Mouse (Mus musculus) liver, embryonic 12.5 days (tissue): ENCODE data around the gene Spint5. TPM values are rescaled to one million over a fixed set of nuclear protein-coding genes. Genes with fewer than 3 reads are reported as not detected.
"Not testable (repeated sequence)": the region's sequence is repeated elsewhere in the genome, so short reads cannot be mapped to it uniquely, and the experiment has no call there.

Experiments used
- ATAC-seq: fragments of 200-750 bp; cut with Nextera tagmentation; 2 replicates; pipeline ENCODE4 v1.8.0; 2017; ENCODE audit warnings: moderate number of reproducible peaks, mild to moderate bottlenecking, moderate library complexity
- H3K27ac ChIP-seq: fragments of 300-500 bp; sonication (generic); 2 replicates; pipeline ENCODE4 v1.5.1; 2016; ENCODE audit warnings: mild to moderate bottlenecking
- H3K27me3 ChIP-seq: fragments of 300-500 bp; sonication (generic); replicated peaks from 2 replicates; pipeline ENCODE4 v1.6.1; 2016; ENCODE audit warnings: mild to moderate bottlenecking, moderate library complexity
- H3K36me3 ChIP-seq: fragments of 300-500 bp; sonication (generic); 2 replicates; pipeline ENCODE4 v1.6.1; 2016; ENCODE audit warnings: mild to moderate bottlenecking, moderate library complexity
- H3K4me1 ChIP-seq: fragments of 300-500 bp; sonication (generic); 2 replicates; pipeline ENCODE4 v1.6.1; 2016
- H3K4me2 ChIP-seq: fragments of 300-500 bp; sonication (generic); 2 replicates; pipeline ENCODE4 v1.6.1; 2016; ENCODE audit warnings: mild to moderate bottlenecking, moderate library complexity
- H3K4me3 ChIP-seq: fragments of 300-500 bp; sonication (generic); 2 replicates; pipeline ENCODE4 v1.5.1; 2016; ENCODE audit warnings: mild to moderate bottlenecking, moderate library complexity
- H3K9ac ChIP-seq: fragments of 300-500 bp; sonication (generic); 2 replicates; pipeline ENCODE4 v1.6.1; 2016; ENCODE audit warnings: mild to moderate bottlenecking, moderate library complexity
- H3K9me3 ChIP-seq: fragments of 300-500 bp; sonication (generic); replicated peaks from 2 replicates; pipeline ENCODE4 v1.6.1; 2016; ENCODE audit warnings: mild to moderate bottlenecking, moderate library complexity
- WGBS: fragments of 180-500 bp; shearing (Covaris S2); methylation state at CpG from one replicate; pipeline ENCODE4 v1.1.7; 2016; ENCODE audit not compliant: insufficient replicate concordance; 5-methylcytosine and 5-hydroxymethylcytosine counted together
- polyA plus RNA-seq: library from polyadenylated mRNA; unstranded; fragments of >200 nt; fragmentation: Nextera tagmentation; extraction: Ambion mirVana; gene quantifications from 2 replicates; pipeline ENCODE4 v1.2.1, GENCODE M21; 2016

The Spint5 gene
- polyA plus RNA-seq, 1 experiment from 2014 or later = not detected

DNA sequence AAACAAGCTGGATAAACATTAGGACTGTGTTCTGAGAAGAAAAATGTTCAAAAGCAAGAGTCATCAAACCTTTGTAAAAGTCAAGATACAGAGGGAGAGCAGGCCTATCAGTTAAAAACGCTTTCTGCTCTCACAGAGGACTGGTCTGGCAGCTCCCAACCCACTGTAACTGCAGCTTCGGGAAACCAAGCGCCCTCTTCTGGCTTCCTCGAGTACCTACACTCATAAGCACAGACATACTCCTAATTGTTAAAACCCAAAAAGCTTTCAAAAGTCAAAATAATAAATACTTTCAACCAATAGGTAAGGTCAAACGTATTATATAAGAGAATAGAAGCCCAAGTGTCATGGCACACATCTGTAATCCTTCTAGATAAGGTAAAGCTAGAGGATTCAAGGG, 10.9 kb upstream of the Spint5 start:
- H3K27ac ChIP-seq = no peak overlapping the region
- 53% methylated on average over 5 of the region's 5 CpGs for WGBS
- no peak for ATAC-seq

GRCm38 (mm10) chr2:164705328-164705727, 9.8 kb upstream of the Spint5 start:
- Histone ChIP-seq H3K4me2 (no peak overlapping the region), H3K27ac (no peak overlapping the region), H3K9me3 (no peaks in the 10 kb centered on the region), H3K27me3 (no peaks in the 10 kb centered on the region; the same call in 1 of the 2 replicates), H3K4me1 (no peaks in the 10 kb centered on the region), H3K36me3 (no peaks in the 10 kb centered on the region), H3K9ac (no peak overlapping the region), H3K4me3 (no peak overlapping the region)
- WGBS = 75% methylated on average over 6 of the region's 6 CpGs
- no peak for ATAC-seq

More for the DNA sequence above, 10.9 kb upstream of the Spint5 start:
- Histone ChIP-seq H3K36me3 (no peaks in the 10 kb centered on the region), H3K4me1 (no peaks in the 10 kb centered on the region), H3K4me3 (no peak overlapping the region), H3K4me2 (no peak overlapping the region), H3K27me3 (no peaks in the 10 kb centered on the region), H3K9ac (no peak overlapping the region), H3K9me3 (no peaks in the 10 kb centered on the region)

GRCm38 (mm10) chr2:164705991-164706390, 9.1 kb upstream of the Spint5 start:
- Histone ChIP-seq H3K36me3 (no peaks in the 10 kb centered on the region), H3K9me3 (no peaks in the 10 kb centered on the region), H3K9ac (no peak overlapping the region), H3K27ac (no peak overlapping the region), H3K4me3 (no peak overlapping the region), H3K27me3 (no peaks in the 10 kb centered on the region; the same call in 1 of the 2 replicates), H3K4me1 (no peaks in the 10 kb centered on the region), H3K4me2 (no peak overlapping the region)
- 77% methylated on average over 14 of the region's 14 CpGs for WGBS
- ATAC-seq = no peak

- H3K9me3 ChIP-seq, H3K4me2 ChIP-seq, H3K36me3 ChIP-seq, H3K27me3 ChIP-seq, H3K4me3 ChIP-seq, ATAC-seq, H3K27ac ChIP-seq, H3K9ac ChIP-seq, H3K4me1 ChIP-seq: not testable (repeated sequence)
- 76% methylated on average over 23 of the region's 23 CpGs for WGBS
Measured at GRCm38 (mm10) chr2:164716194-164716786, 1.2 kb downstream of the Spint5 start.

DNA sequence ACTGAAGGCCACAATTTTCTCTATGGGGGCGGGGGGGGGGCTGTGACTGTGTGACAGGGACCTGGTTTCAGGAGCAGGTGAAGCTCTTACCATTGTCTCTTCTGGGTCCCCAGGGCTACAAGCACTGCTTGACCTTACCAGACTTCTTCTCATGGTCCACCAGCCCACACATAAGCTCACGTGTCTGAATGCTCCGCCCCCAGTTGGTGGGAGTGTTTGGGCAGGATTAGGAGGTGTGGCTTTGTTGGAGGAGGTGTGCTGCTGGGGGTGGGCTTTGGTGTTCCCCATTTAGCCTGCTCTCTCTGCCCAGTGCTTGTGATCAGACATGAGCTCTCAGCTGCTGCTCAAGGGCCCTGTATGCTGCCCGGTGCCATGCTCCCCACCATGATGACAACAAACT, 8.2 kb downstream of the Spint5 start:
- Histone ChIP-seq H3K36me3 (no peaks in the 10 kb centered on the region), H3K9ac (no peak overlapping the region), H3K4me2 (no peak overlapping the region), H3K27ac (no peak overlapping the region), H3K9me3 (no peaks in the 10 kb centered on the region), H3K4me3 (no peak overlapping the region), H3K27me3 (0 out of 2 replicates have a peak, but pooled peaks cover 6% of the 10 kb centered on the region), H3K4me1 (no peaks in the 10 kb centered on the region)
- ATAC-seq = no peak
- 40% methylated on average over 4 of the region's 4 CpGs for WGBS

GRCm38 (mm10) chr2:164725895-164726619, 11.0 kb downstream of the Spint5 start:
- Histone ChIP-seq H3K9me3 (no peaks in the 10 kb centered on the region), H3K4me1 (no peaks in the 10 kb centered on the region), H3K9ac (no peak overlapping the region), H3K4me2 (no peak overlapping the region), H3K27me3 (0 out of 2 replicates have a peak, but pooled peaks cover 6% of the 10 kb centered on the region), H3K27ac (no peak overlapping the region), H3K36me3 (no peaks in the 10 kb centered on the region), H3K4me3 (no peak overlapping the region)
- peak; percentile 65; the same call in 1 of the 2 replicates for ATAC-seq
- 16% methylated on average over 6 of the region's 6 CpGs for WGBS

DNA sequence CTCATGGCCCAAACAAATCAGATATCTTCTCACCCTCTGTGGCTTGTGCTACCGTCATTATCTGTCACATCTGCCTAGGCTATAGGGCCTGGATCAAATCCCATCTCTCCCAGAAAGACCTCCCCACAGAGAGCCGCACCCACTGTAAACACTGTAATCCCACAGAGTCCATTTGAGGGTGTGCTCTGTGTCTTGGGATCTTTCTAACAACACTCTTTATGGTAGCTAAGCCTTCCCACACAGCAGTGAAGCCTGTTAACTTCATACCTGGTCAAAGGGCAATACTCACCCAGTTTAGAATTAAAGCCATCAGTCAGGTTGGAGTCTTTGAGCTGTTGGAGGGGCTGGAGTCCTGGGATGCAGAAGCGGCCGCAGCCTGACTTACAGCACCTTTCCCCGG, 16.6 kb downstream of the Spint5 start:
- Histone ChIP-seq H3K4me3 (no peak overlapping the region), H3K27ac (no peak overlapping the region), H3K27me3 (peaks cover 21% of the 10 kb centered on the region; the same call in 1 of the 2 replicates), H3K4me1 (no peaks in the 10 kb centered on the region; the same call in 1 of the 2 replicates), H3K9me3 (no peaks in the 10 kb centered on the region), H3K36me3 (no peaks in the 10 kb centered on the region), H3K4me2 (no peak overlapping the region), H3K9ac (no peak overlapping the region)
- ATAC-seq = no peak
- 59% methylated on average over 5 of the region's 5 CpGs for WGBS

DNA sequence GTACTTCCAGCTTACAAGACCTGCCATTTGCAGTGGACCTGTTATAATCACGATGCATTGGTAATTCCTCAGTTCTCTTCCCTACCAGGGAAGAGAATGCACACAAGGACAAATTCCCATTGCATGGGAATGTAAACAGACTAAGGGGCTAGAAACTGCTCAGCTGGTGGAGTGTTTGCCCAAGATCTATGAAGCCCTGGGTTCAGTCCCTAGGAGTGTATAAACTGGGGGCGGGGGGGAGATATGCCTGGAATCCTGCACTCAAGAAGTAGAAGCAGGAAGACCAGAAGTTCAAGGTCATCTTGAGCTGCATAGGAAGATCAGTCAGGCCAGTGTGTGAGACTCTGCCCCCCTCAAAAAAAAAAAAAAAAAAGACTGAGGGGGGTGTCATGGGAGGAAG, 18.2 kb downstream of the Spint5 start:
- WGBS = 59% methylated on average over 2 of the region's 2 CpGs
- Histone ChIP-seq H3K9ac (no peak overlapping the region), H3K9me3 (no peaks in the 10 kb centered on the region), H3K4me3 (no peak overlapping the region), H3K36me3 (no peaks in the 10 kb centered on the region), H3K27me3 (peaks cover 26% of the 10 kb centered on the region), H3K4me2 (no peak overlapping the region), H3K27ac (no peak overlapping the region), H3K4me1 (no peaks in the 10 kb centered on the region; the same call in 1 of the 2 replicates)
- ATAC-seq = no peak

DNA sequence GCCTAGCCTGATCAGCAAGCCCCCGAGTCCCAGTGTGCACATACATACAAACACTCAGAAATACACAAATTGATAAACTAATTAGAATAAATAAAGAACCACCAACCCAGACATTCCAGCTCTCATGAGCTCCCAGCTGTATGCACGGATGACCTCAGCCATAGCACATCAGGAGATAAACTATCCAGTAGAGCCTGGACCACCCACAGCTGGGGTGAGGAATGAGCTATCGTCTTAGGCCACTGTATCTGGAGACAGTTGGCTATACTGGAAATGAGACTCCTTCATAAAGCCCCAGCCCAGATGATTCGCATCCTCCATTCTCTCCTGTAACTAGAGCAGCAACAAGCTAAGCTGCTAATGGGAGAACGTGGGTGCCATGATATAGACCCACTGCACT, 19.7 kb downstream of the Spint5 start:
- ATAC-seq = no peak
- Histone ChIP-seq H3K27me3 (peaks cover 26% of the 10 kb centered on the region), H3K9me3 (no peaks in the 10 kb centered on the region), H3K27ac (no peak overlapping the region), H3K9ac (no peak overlapping the region), H3K4me2 (no peak overlapping the region), H3K4me3 (no peak overlapping the region), H3K4me1 (no peaks in the 10 kb centered on the region; the same call in 1 of the 2 replicates), H3K36me3 (no peaks in the 10 kb centered on the region)
- WGBS = 69% methylated on average over 5 of the region's 5 CpGs

DNA sequence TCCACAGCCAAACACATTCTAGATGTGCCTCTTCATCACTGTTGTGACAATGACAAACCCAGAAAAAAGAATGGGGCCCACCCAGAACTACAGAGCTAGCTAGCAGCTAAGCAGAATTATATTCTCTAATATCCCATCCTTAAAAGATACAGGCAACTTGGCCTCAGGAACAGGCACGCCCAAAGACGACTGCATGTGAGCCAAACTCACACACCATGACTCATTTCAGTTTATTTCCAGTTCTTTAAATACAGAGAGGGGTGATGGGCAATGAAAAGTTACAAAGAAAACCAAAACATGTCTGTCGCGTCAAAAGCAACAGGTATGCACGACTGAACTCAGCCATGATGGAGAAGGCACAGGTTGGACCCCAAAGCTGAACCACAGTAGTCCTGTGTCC, 20.3 kb downstream of the Spint5 start:
- WGBS = 73% methylated on average over 5 of the region's 5 CpGs
- ATAC-seq = no peak
- Histone ChIP-seq H3K9me3 (no peaks in the 10 kb centered on the region), H3K4me1 (no peaks in the 10 kb centered on the region; the same call in 1 of the 2 replicates), H3K9ac (no peak overlapping the region), H3K4me2 (no peak overlapping the region), H3K27me3 (peaks cover 31% of the 10 kb centered on the region), H3K36me3 (no peaks in the 10 kb centered on the region), H3K27ac (no peak overlapping the region), H3K4me3 (no peak overlapping the region)

DNA sequence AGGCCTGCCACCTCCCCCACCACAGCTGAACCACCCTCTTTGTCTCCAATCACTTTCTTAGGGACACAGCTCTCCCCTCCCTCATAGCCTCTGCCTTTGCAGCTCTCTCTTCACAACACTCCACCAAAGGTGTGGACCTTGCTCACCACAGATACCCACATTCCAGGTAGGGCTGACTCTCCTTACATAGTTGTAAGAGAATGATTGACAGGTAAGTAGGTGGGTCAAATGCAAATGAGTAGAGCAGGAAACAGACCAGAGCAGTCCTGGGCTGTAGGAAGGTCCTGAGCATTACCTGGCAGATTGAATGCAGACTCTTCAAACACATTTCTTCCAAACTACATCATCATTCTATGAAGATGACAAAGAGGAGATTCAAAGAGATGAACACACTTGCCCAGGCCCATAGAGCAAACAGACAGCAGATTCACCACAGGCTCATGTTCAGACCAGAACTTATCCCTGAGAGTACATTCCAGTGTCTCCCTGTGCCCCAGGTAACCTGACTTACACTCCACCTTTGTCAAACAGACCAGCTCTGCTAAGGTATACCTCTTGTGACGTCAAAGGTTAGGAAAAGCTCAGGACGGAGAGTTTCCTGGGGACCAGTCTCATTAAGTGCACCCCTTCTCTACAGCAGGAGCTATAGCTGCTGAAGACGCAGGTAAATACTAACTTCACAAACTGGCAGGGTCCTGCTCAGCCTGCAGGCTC, 22.4 kb downstream of the Spint5 start:
- Histone ChIP-seq H3K9me3 (no peaks in the 10 kb centered on the region), H3K4me2 (no peak overlapping the region), H3K4me3 (no peak overlapping the region), H3K9ac (no peak overlapping the region), H3K4me1 (no peaks in the 10 kb centered on the region; the same call in 1 of the 2 replicates), H3K27me3 (peaks cover 34% of the 10 kb centered on the region), H3K27ac (no peak overlapping the region), H3K36me3 (no peaks in the 10 kb centered on the region)
- 44% methylated on average over 3 of the region's 3 CpGs for WGBS
- no peak for ATAC-seq

DNA sequence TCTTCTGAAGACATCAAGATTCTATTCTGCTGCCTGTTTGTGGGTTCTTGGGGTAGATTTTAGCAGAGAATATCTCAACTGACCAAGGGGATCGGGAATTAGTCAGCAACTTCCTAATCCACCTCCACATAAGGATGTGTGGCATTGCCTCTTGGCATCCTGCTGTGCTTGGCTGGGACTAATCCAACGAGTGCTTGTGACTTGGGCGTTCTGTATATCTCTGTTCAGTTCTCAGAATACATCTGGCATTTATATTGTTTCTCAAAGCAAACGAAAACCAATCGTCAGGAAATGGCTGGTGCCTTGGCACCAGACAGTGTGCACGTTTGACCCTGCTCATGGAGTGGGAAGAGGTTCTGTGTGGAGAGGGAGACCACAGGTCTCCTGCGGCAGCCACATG, 24.8 kb downstream of the Spint5 start:
- Histone ChIP-seq H3K27me3 (peaks cover 44% of the 10 kb centered on the region), H3K4me3 (no peak overlapping the region)
- 62% methylated on average over 7 of the region's 7 CpGs for WGBS

More for the DNA sequence above, 24.8 kb downstream of the Spint5 start:
- ATAC-seq = no peak
- no peak overlapping the region for H3K9ac ChIP-seq
- no peak overlapping the region for H3K4me2 ChIP-seq
- peaks cover 9% of the 10 kb centered on the region for H3K4me1 ChIP-seq
- no peaks in the 10 kb centered on the region for H3K9me3 ChIP-seq
- no peak overlapping the region for H3K27ac ChIP-seq
- no peaks in the 10 kb centered on the region for H3K36me3 ChIP-seq
